Mouse (Mus musculus): ENCODE measurements around the gene Gm11639. TPM values are rescaled to one million over a fixed set of nuclear protein-coding genes. Genes with fewer than 3 reads are reported as not detected.

Gm11639 gene
- total and polyA plus RNA-seq, 3 experiments = 0.21 to 0.67 (median 0.32) TPM

DNA sequence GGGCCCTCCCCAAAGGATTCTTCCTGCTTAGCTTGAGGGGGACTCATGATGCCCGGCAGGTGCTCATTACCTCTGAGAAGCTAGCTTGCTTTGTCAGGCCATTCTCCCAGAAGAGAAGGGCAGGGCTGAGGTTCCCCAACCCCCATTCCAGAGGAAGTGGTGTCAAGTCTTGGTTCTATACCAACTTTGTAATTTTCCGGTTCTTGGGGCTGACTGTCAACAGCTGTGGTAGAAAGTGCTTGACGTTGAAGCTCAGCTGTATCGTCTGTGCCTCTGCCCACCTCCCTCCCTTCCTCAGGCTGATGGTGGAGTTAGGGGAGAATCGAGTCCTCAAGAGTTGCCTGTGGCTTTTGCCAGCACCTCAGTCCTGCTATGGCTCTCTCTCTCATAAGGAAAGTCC, 18.1 kb upstream of the Gm11639 start:
- no peak overlapping the region for H3K4me2 ChIP-seq (ENCODE audit: insufficient read depth, low read depth, poor library complexity, severe bottlenecking)
- no peak for TF ChIP-seq MAX (IDR thresholded peaks at IDR 0.05; ENCODE audit: low read length)
- no peak for TF ChIP-seq CTCF (conservative IDR thresholded peaks at IDR 0.05 in 1 of 2, IDR thresholded peaks at IDR 0.05 in 1 of 2; ENCODE audit: low read depth in 2 of 2, low read length in 2 of 2)
- no peak for TF ChIP-seq MEF2A (IDR thresholded peaks at IDR 0.05; ENCODE audit: borderline replicate concordance, low read depth, low read length)
- no peak for TF ChIP-seq RCOR1 (conservative IDR thresholded peaks at IDR 0.05; ENCODE audit: low read depth, low read length)
- no peak for TF ChIP-seq IRF4 (IDR thresholded peaks at IDR 0.05; ENCODE audit: low read depth, low read length)
- no peak for TF ChIP-seq MYC (IDR thresholded peaks at IDR 0.05; ENCODE audit: low read depth, low read length)
- TF ChIP-seq BHLHE40 (IDR thresholded peaks at IDR 0.05; ENCODE audit: low read depth, low read length) = no peak
- no peak for TF ChIP-seq ZC3H11A (IDR thresholded peaks at IDR 0.05; ENCODE audit: low read depth, low read length)
- no peak for TF ChIP-seq USF1 (IDR thresholded peaks at IDR 0.05; ENCODE audit: low read depth, low read length)
- no peak for TF ChIP-seq MXI1 (IDR thresholded peaks at IDR 0.05; ENCODE audit: low read depth, low read length)
- no peaks in the 10 kb centered on the region for H3K27me3 ChIP-seq (replicated peaks)
- H3K9ac ChIP-seq (ENCODE audit: insufficient read depth, low read depth) = no peak overlapping the region
- no peak overlapping the region for H3K27ac ChIP-seq (ENCODE audit: insufficient read depth, low read depth)
- no peak overlapping the region for H3K4me3 ChIP-seq (replicated peaks in 1 of 3; ENCODE audit: low read depth in 2 of 3, low read length in 2 of 3, poor library complexity in 1 of 3)
- H3K4me1 ChIP-seq (ENCODE audit: control insufficient read depth in 1 of 2, insufficient read depth in 2 of 2) = peaks cover 3 to 28% of the 10 kb centered on the region in 2 experiments; a peak in 2 of 4 replicates
- peak; percentile 42 for DNase-seq (ENCODE audit: extremely low read depth)
- dilution Hi-C loops (cut with MboI; ENCODE audit: extremely low pct_ligation_motif_present, extremely low pct_unique_long_range_greater_than_20kb, low sequenced_read_pairs) = no loop called here
- no peaks in the 10 kb centered on the region for H3K79me2 ChIP-seq (replicated peaks; ENCODE audit: control insufficient read depth, extremely low read depth, insufficient read depth, poor library complexity, severe bottlenecking)
- H3K36me3 ChIP-seq (replicated peaks in 1 of 2; ENCODE audit: control insufficient read depth in 1 of 2, insufficient read depth in 1 of 2, low read length in 1 of 2) = peaks cover 0 to 46% of the 10 kb centered on the region in 2 experiments
- in situ Hi-C loops (cut with MboI; ENCODE audit: low pct_ligation_motif_present, low pct_unique_long_range_greater_than_20kb, low sequenced_read_pairs) = no loop called here
- no peaks in the 10 kb centered on the region for H3K9me3 ChIP-seq (replicated peaks; ENCODE audit: low read length)

DNA sequence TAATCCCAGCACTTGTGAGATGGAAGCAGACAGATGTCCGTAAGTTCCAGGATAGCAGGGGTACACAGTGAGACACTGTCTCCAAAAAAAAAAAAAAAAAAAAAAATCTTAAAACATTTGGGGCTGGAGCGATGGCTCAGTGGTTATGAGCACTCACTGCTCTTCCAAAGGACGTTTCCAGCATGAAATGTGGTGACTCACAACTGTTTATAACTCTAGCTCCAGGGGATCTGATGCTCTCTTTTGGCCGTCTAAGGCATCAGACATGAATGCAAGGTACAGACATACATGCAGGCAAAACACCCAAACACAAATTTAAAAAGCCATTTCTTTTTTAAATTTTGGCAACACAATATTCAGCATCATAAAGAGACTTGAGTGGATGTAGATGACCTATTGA, 12.1 kb upstream of the Gm11639 start:
- Histone ChIP-seq H3K27ac (ENCODE audit: insufficient read depth, low read depth) (no peak overlapping the region), H3K9me3 (replicated peaks; ENCODE audit: low read length) (peaks cover 2% of the 10 kb centered on the region), H3K4me2 (ENCODE audit: insufficient read depth, low read depth, poor library complexity, severe bottlenecking) (no peak overlapping the region), H3K36me3 (replicated peaks in 1 of 2; ENCODE audit: control insufficient read depth in 1 of 2, insufficient read depth in 1 of 2, low read length in 1 of 2) (peaks cover 0 to 10% of the 10 kb centered on the region in 2 experiments), H3K4me3 (replicated peaks in 1 of 3; ENCODE audit: low read depth in 2 of 3, low read length in 2 of 3, poor library complexity in 1 of 3) (no peak overlapping the region), H3K9ac (ENCODE audit: insufficient read depth, low read depth) (no peak overlapping the region), H3K4me1 (ENCODE audit: control insufficient read depth in 1 of 2, insufficient read depth in 2 of 2) (no peaks in the 10 kb centered on the region), H3K79me2 (replicated peaks; ENCODE audit: control insufficient read depth, extremely low read depth, insufficient read depth, poor library complexity, severe bottlenecking) (no peaks in the 10 kb centered on the region), H3K27me3 (replicated peaks) (no peaks in the 10 kb centered on the region)
- no peak for DNase-seq (ENCODE audit: extremely low read depth)
- dilution Hi-C loops (cut with MboI; ENCODE audit: extremely low pct_ligation_motif_present, extremely low pct_unique_long_range_greater_than_20kb, low sequenced_read_pairs) = no loop called here
- in situ Hi-C loops (cut with MboI; ENCODE audit: low pct_ligation_motif_present, low pct_unique_long_range_greater_than_20kb, low sequenced_read_pairs) = no loop called here
- TF ChIP-seq POLR2A (IDR thresholded peaks at IDR 0.05; ENCODE audit: low read depth, low read length) = no peak
- TF ChIP-seq HCFC1 (IDR thresholded peaks at IDR 0.05; ENCODE audit: low read depth, low read length) = no peak
- no peak for TF ChIP-seq MAX (IDR thresholded peaks at IDR 0.05; ENCODE audit: low read length)

DNA sequence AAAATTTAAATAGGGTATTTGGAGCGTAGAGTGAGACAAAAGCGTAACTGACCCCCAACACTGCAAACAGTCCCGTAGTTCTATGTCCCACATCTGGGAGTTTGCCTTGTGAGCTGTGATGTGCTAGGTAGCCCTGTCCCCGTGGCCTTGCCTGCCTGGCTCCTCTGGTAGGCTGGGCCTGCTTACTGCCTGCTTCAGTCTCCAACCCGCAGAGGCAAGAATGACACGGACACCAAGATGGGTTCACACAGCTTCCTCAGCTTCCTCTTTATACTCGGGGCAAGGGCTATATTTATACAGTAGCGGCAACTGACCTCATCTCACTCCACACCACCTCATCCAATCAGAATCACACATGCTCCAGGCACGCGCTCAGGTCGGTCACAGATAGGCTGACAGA, 10.7 kb upstream of the Gm11639 start:
- no peak for DNase-seq (ENCODE audit: extremely low read depth)
- H3K36me3 ChIP-seq (replicated peaks in 1 of 2; ENCODE audit: control insufficient read depth in 1 of 2, insufficient read depth in 1 of 2, low read length in 1 of 2) = peaks cover 0 to 5% of the 10 kb centered on the region in 2 experiments
- no peak overlapping the region for H3K9ac ChIP-seq (ENCODE audit: insufficient read depth, low read depth)
- peaks cover 2% of the 10 kb centered on the region for H3K9me3 ChIP-seq (replicated peaks; ENCODE audit: low read length)
- no peak overlapping the region for H3K4me2 ChIP-seq (ENCODE audit: insufficient read depth, low read depth, poor library complexity, severe bottlenecking)
- H3K27me3 ChIP-seq (replicated peaks) = no peaks in the 10 kb centered on the region
- in situ Hi-C loops (cut with MboI; ENCODE audit: low pct_ligation_motif_present, low pct_unique_long_range_greater_than_20kb, low sequenced_read_pairs) (no loop called here), dilution Hi-C loops (cut with MboI; ENCODE audit: extremely low pct_ligation_motif_present, extremely low pct_unique_long_range_greater_than_20kb, low sequenced_read_pairs) (no loop called here)
- no peaks in the 10 kb centered on the region for H3K79me2 ChIP-seq (replicated peaks; ENCODE audit: control insufficient read depth, extremely low read depth, insufficient read depth, poor library complexity, severe bottlenecking)
- no peaks in the 10 kb centered on the region for H3K4me1 ChIP-seq (ENCODE audit: control insufficient read depth in 1 of 2, insufficient read depth in 2 of 2)
- no peak overlapping the region for H3K27ac ChIP-seq (ENCODE audit: insufficient read depth, low read depth)
- TF ChIP-seq CHD2 (IDR thresholded peaks at IDR 0.05; ENCODE audit: low read length) (no peak), NRF1 (IDR thresholded peaks at IDR 0.05; ENCODE audit: low read depth, low read length) (no peak), ETS1 (conservative IDR thresholded peaks at IDR 0.05; ENCODE audit: low read depth, low read length) (no peak), BHLHE40 (IDR thresholded peaks at IDR 0.05; ENCODE audit: low read depth, low read length) (no peak), ZMIZ1 (IDR thresholded peaks at IDR 0.05; ENCODE audit: low read depth, low read length) (no peak), USF1 (IDR thresholded peaks at IDR 0.05; ENCODE audit: low read depth, low read length) (no peak), MEF2A (IDR thresholded peaks at IDR 0.05; ENCODE audit: borderline replicate concordance, low read depth, low read length) (no peak), IRF4 (IDR thresholded peaks at IDR 0.05; ENCODE audit: low read depth, low read length) (no peak), POLR2A (IDR thresholded peaks at IDR 0.05; ENCODE audit: low read depth, low read length) (no peak), RAD21 (IDR thresholded peaks at IDR 0.05; ENCODE audit: low read depth, low read length) (no peak), CHD1 (IDR thresholded peaks at IDR 0.05; ENCODE audit: low read depth, low read length) (no peak), ZC3H11A (IDR thresholded peaks at IDR 0.05; ENCODE audit: low read depth, low read length) (no peak), PAX5 (IDR thresholded peaks at IDR 0.05; ENCODE audit: low read length) (no peak), UBTF (IDR thresholded peaks at IDR 0.05; ENCODE audit: low read depth, low read length) (no peak)
- no peak overlapping the region for H3K4me3 ChIP-seq (replicated peaks in 1 of 3; ENCODE audit: low read depth in 2 of 3, low read length in 2 of 3, poor library complexity in 1 of 3)

Measured in CH12.LX (cell line).